Mouse (Mus musculus) heart, postnatal 0 days (tissue): ENCODE measurements at regions not wholly inside any gene's neighbourhood (a gene's known extent, or its start where the extent isn't known, plus 50 kb on each side); places are given as distances from the start of the nearest gene placed in this dataset.

Source experiments
- CTCF ChIP-seq: IDR thresholded peaks from 2 replicates; pipeline ENCODE4 v1.5.1; 2016; ENCODE audit warnings: antibody characterized with exemption, control low read depth, low read depth
- EP300 ChIP-seq: IDR thresholded peaks from 2 replicates; pipeline ENCODE4 v1.6.1; 2016; ENCODE audit warnings: antibody characterized with exemption, low read depth

DNA sequence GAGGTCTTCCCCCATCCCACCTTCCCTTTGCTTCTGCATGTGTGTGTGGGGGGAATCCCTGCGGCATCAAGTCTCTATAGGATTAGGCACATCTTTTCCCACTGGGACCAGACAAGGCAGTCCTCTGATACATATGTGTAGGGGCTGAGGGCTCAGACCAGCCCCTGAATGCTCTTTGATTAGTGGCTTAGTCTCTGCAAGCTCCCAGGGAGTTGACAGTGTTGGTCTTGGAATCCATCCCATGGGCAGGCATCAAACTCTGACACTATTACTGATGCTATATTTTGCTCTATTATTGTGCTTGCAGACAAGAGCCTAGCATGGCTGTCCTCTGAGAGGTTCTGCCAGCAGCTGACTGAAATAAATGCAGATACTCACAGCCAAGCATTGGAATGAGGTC is 209.5 kb upstream of the Rag2 start:
- TF ChIP-seq CTCF: no peak
- TF ChIP-seq EP300: no peak
